Mouse (Mus musculus) naive thymus-derived CD4-positive, alpha-beta T cell, adult 2 months (primary cell): Measurements from ENCODE around the gene Kxd1.
"Not testable (repeated sequence)": the region's sequence is repeated elsewhere in the genome, so short reads cannot be mapped to it uniquely, and the experiment has no call there.

Experiments
- DNase-seq: peaks from one replicate; pipeline ENCODE4 v3.0.0-alpha.2; 2011; ENCODE audit warnings: low read depth

Gene Kxd1

DNA sequence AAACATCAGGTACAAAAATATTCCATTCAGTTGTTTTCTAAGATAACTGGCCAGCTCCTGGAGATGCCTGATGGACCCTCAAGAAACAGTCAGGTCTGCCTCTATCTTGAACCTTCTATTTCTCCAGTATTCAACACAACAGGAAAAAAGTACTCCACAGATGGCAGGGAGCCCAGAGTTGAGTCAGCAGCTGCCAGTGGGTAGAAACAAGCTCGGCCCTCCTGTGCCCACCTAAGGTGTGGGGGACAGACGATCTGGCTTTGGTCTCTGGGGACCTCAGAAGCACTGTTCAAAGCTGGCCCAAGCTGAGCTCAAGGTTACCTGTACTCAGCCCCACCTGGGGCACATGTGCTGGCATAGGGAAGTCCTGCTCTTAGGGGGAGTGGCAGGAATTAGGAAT is 14.3 kb downstream of the Kxd1 start:
- no peak for DNase-seq

DNA sequence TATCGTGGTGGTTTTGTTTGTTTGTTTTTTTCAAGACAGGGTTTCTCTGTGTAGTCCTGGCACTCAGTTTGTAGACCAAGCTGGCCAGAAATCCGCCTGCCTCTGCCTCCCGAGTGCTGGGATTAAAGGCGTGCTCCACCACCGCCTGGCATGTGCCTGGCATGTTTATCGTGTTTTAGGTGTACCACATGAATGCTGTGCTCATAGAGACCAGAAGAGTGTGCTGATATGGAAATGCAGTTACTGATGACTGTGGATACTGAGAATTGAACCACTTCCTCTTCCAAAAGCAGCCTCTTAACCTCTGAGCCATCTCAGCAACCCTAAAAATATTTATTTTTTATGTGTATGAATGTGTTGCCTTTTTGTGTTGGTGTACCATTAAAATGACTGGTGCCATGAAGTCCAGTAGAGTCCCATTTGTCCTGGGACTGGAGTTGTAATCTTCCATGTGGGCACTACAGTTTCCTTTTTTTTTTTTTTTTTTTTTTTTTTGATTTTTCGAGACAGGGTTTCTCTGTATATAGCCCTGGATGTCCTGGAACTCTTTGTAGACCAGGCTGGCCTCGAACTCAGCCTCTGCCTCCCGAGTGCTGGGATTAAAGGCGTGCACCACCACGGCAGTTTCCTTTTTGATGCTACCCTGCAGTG is 15.4 kb downstream of the Kxd1 start:
- no peak for DNase-seq

GRCm38 (mm10) chr8:70511770-70512169 is 16.0 kb downstream of the Kxd1 start:
- DNase-seq, result no peak

GRCm38 (mm10) chr8:70511174-70511573 is 16.6 kb downstream of the Kxd1 start:
- not testable (repeated sequence) for DNase-seq

DNA sequence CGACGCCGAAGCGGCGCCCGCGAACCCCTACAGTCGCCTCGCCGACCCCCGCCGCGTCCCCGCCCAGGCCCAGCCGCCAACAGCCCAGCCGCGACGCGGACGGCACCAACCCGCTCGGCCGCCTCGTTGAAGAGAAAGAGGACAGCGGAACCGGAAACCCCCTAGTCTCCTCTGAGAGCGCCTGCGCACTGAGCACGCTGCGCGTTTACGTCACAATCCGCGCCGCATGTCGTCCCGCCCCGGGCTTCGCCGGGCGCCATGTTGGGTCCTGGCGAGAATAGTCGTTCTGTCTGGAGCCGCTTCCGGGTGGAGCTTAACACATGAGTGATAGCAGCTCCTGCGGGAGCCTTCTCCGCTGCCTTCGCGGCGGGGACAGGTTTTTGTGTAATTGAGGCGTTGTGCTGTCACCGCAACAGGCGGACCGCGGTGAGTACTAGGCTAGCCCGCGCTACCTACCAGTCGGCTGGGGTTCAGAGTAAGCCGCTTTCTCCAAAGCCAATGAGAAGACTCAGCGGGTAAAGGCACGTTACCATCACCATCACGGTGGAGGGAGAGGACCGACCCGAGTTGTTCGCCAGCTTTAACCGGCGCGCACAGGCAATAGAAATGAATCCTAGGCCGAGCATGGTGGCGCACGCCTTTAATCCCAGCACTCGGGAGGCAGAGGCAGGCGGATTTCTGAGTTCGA is 17.4 kb downstream of the Kxd1 start, which contains the start of gene Uba52:
Uba52 (minus strand) TSS at position 574 of the 688 bp plus-strand sequence.
- DNase-seq, result peak; percentile 99

- DNase-seq, result no peak
These were observed 18.3 kb downstream of the Kxd1 start for GRCm38 (mm10) chr8:70509281-70509952.

DNA sequence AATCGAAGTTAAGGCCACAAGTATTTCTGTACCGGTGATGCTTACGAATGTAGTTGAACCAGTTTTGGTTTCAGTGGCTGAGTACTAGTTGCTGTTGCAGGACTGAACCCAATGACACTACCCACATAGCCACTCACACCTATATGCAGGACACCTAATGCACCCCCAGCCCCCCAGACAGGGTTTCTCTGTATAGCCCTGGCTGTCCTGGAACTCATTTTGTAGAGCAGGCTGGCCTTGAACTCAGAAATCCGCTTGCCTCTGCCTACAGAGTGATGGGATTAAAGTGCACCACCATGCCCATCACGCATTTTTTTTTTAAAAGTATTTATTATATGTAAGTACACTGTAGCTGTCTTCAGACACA is 20.7 kb downstream of the Kxd1 start:
- DNase-seq, result no peak

DNA sequence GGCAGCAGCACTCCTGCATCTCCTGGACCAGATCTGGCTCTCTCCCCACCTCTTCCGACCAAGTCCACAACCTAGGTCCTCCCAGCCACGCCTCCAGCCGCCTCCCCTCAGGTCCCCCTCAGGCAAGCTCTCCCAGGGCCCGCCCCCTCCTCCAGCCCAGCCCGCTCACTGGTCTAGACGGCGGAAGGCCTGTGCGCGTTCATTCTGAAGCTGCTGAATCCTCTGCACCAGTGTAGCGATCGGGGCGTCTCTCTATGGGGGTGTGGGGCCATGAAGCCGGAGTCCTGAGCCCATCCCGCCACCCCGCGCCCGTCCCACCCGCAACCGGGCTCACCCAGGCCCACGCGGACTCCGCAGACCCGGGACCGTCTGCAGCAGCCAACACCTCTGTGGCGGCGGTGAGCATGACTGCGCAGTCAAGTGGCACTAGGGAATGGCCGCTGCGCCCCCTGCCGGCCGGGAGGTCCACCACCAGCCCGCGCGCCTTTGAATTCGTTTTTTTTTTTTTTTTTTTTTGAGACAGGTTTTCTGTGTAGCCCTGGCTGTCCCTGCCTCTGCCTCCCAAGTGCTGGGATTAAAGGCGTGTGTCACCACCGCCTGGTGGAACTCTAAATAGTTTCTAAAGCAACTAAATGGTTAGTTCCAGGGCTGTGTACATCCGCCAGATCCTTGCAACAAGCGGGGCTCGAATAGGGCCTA is 21.3 kb downstream of the Kxd1 start, which contains the start of gene Rex1bd:
Rex1bd (minus strand) TSS at position 425 of the 699 bp plus-strand sequence.
- DNase-seq, result peak; percentile 95

- no peak for DNase-seq
These were observed 21.9 kb downstream of the Kxd1 start for GRCm38 (mm10) chr8:70505698-70506327.

DNA sequence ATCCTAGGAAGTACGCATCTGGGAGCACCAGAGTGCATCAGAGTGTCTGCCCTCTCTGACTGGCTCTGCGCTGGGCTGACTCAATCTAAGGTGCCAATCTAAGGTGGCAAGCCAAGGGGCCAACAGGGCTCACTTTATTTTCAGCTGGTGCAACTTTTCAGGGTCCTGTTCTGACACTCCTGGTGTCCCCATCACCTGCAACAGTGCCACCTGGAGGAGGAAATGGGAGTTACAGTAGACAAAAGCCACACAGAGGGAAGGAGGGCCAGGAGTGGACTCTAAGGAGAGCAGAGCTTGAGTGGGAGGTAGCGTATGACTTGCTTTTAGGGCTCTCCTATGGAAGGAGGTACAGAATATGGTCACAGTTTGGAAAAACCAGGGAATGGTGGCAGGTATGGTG is 22.9 kb downstream of the Kxd1 start:
- peak; percentile 88 for DNase-seq

- no peak for DNase-seq
These were observed 23.5 kb downstream of the Kxd1 start for GRCm38 (mm10) chr8:70504291-70504716.

DNA sequence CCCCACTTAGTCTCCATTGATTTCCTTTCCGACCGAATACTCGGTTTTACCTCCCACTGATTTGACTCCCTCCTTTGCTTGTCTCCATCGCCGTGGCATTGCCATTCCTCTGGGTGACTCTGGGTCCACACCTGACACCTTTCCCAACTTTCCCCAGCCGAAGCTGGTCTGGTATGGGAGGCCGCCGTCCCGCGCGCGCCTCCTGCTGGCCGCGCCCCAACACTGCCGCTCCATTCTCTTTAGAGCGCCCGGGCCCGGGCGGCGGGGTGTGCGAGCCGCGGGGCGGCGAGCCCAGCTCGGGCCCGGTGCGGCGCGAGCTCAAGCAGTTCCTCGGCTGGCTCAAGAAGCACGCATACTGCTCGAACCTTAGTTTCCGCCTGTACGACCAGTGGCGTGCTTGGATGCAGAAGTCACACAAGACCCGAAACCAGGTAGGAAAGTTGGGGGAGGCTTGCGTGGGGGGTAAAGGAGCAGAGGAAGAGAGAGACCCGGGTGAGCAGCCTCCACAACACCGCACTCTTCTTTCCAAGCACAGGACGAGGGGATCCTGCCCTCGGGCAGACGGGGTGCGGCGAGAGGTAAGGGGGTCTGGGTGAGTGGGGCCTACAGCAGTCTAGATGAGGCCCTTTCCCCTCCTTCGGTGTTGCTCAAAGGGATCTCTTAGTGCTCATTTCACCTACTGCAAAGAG is 24.6 kb downstream of the Kxd1 start:
- DNase-seq, result peak; percentile 82

DNA sequence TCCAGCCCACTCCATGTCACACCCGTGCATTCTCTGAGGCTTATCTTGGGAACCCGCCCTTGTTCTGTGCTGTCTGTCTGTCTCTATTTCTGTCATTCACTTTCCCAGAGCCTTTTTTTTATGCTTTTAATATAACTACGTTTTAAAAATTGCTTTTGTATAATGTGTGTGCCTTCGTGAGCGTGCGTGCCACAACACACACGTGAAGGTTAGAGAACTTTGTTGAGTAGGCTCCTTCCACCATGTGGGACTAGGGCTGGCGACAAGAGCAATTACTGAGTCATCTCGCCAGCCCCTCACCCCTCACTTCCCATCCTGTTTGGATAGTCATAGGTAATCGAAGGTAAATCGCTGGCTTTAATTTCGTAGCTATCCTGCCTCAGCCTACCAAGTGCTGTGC is 25.2 kb downstream of the Kxd1 start:
- DNase-seq, result no peak

DNA sequence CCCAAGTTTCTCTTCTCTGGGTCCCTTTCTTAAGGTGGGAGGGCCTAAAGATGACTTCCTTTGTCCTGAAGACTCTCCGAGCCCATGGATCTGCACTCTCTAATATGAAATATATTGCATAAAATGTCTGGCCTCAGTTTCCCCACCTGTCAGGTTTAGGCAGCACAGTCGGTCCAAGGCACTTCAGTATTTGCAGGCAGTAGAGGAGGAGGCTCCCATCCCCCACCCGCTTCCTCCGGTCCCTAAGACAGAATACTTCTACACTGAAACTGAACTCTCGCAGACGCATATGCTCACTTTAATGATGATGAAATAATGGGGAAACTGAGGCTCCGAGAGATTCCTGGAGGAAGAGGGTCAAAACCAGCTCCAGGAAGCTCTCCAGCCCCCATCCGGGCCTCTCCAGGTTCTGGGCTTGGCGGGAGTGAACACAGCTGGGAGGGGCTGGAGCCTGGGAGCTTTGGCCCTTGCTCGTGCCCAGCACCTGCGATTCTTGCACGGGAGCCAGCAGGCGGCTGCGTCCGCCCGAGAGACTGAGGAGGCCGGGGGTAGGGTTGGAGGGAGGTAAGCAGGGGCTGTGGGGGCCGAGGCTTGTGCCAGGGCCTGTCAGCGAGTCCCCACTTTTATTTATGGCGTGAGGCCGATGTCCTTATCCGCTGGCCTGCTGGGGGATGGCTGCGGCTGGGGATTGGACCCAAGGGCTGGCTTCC is 25.8 kb downstream of the Kxd1 start:
- DNase-seq, result no peak

DNA sequence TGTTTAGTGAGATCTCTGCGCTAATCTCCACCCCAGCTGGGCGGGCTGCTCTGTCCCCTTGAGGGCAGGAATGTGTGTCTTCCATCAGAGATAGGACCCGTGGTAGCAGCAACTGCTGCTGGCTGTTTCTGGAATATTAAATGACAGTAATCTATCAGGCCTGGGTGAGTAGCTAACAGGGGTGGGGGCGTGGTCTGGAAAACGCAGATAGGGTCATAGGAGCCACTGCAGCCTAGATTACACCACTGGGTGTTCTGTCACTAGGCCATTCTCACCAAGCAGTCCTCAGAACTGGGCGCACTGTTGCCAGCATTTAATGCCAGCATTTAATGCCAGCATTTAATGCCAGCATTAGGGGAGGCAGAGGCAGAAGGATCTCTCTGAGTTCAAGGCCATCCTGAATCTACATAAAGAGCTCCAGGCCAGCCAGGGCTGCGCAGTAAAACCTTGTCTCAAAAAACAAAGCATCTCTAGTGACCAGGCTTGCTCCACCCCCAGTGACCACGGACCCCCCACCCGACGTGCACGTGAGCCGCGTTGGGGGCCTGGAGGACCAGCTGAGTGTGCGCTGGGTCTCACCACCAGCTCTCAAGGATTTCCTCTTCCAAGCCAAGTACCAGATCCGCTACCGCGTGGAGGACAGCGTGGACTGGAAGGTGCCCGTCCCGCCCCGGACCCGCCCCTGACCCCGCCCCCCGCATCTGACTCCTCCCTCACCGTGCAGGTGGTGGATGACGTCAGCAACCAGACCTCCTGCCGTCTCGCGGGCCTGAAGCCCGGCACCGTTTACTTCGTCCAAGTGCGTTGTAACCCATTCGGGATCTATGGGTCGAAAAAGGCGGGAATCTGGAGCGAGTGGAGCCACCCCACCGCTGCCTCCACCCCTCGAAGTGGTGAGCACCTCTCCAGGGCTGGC is 27.1 kb downstream of the Kxd1 start:
- DNase-seq, result peak; percentile 73

GRCm38 (mm10) chr8:70495771-70496062 is 32.0 kb downstream of the Kxd1 start:
- DNase-seq, result no peak

DNA sequence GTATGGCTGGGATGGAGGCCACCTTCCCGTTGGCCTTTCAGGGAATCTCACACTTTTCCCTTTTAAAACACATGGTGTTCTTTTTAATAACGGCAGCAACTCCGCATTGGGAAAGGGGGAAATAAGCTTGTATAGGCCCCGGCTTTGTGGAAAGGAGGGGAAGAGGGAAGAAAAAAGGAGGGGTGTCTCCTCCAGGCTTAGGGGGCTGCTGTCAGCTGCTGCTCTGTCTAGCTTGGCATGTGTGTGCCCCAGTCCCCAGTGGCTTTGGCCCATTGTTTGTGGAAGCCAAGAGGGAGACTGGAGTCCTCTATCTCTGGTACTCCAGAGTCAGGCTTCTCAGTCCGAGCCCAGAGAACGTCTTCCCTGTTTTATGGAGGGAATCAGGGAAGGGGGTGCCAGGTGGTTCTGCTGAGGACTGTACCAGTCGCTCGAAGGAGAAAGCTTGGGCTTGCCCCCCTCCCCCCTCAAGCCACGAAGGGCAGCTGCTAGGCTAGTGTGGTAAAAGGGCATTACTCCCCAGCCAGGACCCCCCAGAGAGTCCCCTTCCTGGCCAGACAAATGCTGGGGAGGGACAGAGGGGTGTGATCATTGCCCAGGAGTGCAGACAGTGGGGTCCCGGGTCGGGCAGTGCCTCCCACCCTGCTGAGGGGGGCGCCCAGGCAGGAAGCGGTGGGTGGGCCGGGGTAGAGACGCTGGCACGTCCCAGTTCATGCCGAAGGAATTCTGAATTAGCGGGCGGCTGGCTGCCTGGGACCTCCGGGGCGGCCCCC is 32.6 kb downstream of the Kxd1 start:
- no peak for DNase-seq

GRCm38 (mm10) chr8:70494416-70494945 is 33.3 kb downstream of the Kxd1 start:
- DNase-seq, result no peak
